Comparison of ENCODE assay signal across 4 mouse cellular contexts in genomic region chr16:25644716-25645115, GRCm38 (mm10).
DNase-seq lines count a peak whose midpoint lies in the region.

No protein-coding gene starts in this region.

- DNase-seq in ES-CJ7 (ENCODE audit: low read depth, low spot score): peak; percentile 58
- peak; percentile 81 for DNase-seq in R1 (ENCODE audit: low read depth, low spot score)
- DNase-seq in ZHBTc4 (ENCODE audit: low read depth, low spot score): peak; percentile 59
- peak; percentile 70 for DNase-seq in heart, adult 11 months

Comparison
In these comparisons a context has a peak if more than half of its experiments do, and no peak if none do; other contexts are left out.
1. Peak in every context shown above with its lines: DNase-seq.